In the genomic region with DNA sequence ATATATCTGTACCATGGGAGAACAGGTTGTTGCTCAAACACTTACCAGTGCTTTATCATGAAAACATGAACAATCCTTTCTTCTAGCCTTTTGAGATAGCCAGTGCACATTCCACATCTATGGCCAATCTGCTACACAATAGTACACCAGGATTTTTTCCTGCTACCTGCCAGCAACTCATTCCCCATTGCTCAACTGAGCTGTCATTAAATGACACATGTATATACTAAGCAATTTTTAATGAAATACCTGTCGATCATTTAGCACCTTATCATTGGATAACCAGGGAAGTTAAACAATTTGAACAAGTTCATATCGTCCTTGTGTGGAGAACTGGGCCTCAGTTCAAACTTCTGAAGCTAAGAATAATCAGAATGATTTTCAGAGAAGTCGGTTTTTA, we compare ENCODE assay signal across 35 mouse cellular contexts.
"Had no signal": no experiment of that assay in that cellular context is flagged by ENCODE, and none has a peak within 500 bp of the region (broad histone marks: within the 10 kb centered on the region; RNA-seq: fewer than 3 reads in every experiment).

No protein-coding gene starts in this region.

- ATAC-seq: hindbrain, embryonic 16.5 days; hindbrain, postnatal 0 days; inflammation-experienced regulatory T-cells, adult 6 months; intestine, embryonic 15.5 days; intestine, embryonic 16.5 days; intestine, postnatal 0 days had no signal

- H3K9ac ChIP-seq: heart, embryonic 12.5 days; heart, embryonic 13.5 days; heart, embryonic 15.5 days; hindbrain, embryonic 12.5 days; hindbrain, embryonic 13.5 days; hindbrain, embryonic 14.5 days; hindbrain, embryonic 15.5 days; intestine, embryonic 15.5 days; kidney, embryonic 15.5 days had no signal

- H3K4me3 ChIP-seq: heart, embryonic 10.5 days; heart, embryonic 12.5 days; heart, embryonic 13.5 days; heart, embryonic 15.5 days; hindbrain, embryonic 10.5 days; hindbrain, embryonic 12.5 days; hindbrain, embryonic 13.5 days; hindbrain, embryonic 15.5 days; intestine, embryonic 15.5 days; kidney, embryonic 15.5 days; layer of hippocampus, adult 2 months had no signal

- H3K4me1 ChIP-seq: heart, embryonic 10.5 days; heart, embryonic 12.5 days; heart, embryonic 13.5 days; heart, embryonic 15.5 days; hindbrain, embryonic 10.5 days; hindbrain, embryonic 12.5 days; hindbrain, embryonic 13.5 days; hindbrain, embryonic 15.5 days; intestine, embryonic 15.5 days; kidney, embryonic 15.5 days had no signal

- H3K4me2 ChIP-seq: heart, embryonic 11.5 days; heart, embryonic 12.5 days; heart, embryonic 13.5 days; heart, embryonic 15.5 days; hindbrain, embryonic 12.5 days; hindbrain, embryonic 13.5 days; hindbrain, embryonic 14.5 days; hindbrain, embryonic 15.5 days; intestine, embryonic 15.5 days; kidney, embryonic 15.5 days had no signal

- H3K9me3 ChIP-seq: heart, embryonic 10.5 days; heart, embryonic 12.5 days; heart, embryonic 13.5 days; heart, embryonic 15.5 days; hindbrain, embryonic 10.5 days; hindbrain, embryonic 12.5 days; hindbrain, embryonic 13.5 days; hindbrain, embryonic 15.5 days; intestine, embryonic 15.5 days; kidney, embryonic 15.5 days had no signal

- H3K36me3 ChIP-seq: heart, embryonic 10.5 days; heart, embryonic 12.5 days; heart, embryonic 13.5 days; heart, embryonic 15.5 days; hindbrain, embryonic 10.5 days; hindbrain, embryonic 12.5 days; hindbrain, embryonic 13.5 days; hindbrain, embryonic 15.5 days; intestine, embryonic 15.5 days; kidney, embryonic 15.5 days had no signal

- H3K27me3 ChIP-seq: heart, embryonic 12.5 days; heart, embryonic 13.5 days; heart, embryonic 15.5 days; hindbrain, embryonic 12.5 days; hindbrain, embryonic 13.5 days; hindbrain, embryonic 15.5 days; intestine, embryonic 15.5 days; kidney, embryonic 15.5 days had no signal

- DNase-seq: heart, postnatal 10 days; heart, postnatal 14 days; heart, postnatal 36 days; heart, postnatal 4 days; kidney, adult 11 months; kidney, adult 18-20 months; kidney, adult 2 months; kidney, adult 8-10 months; kidney, adult 9 months; kidney, postnatal 10 days; kidney, postnatal 14 days; kidney, postnatal 25 days; kidney, postnatal 36 days; kidney, postnatal 4 days; layer of hippocampus, adult 9-11 months; layer of hippocampus, postnatal 36 days had no signal

- H3K27ac ChIP-seq: heart, embryonic 10.5 days; heart, embryonic 13.5 days; heart, embryonic 15.5 days; hindbrain, embryonic 10.5 days; hindbrain, embryonic 12.5 days; hindbrain, embryonic 13.5 days; hindbrain, embryonic 14.5 days; hindbrain, embryonic 15.5 days; hindbrain, postnatal 0 days; intestine, embryonic 15.5 days; kidney, embryonic 15.5 days; kidney, postnatal 0 days; layer of hippocampus, adult 2 months had no signal
